Mouse (Mus musculus) neural tube, embryonic 10.5 days (tissue): ENCODE measurements around the gene Fblim1.

ENCODE experiments used
- DNase-seq: peaks from one replicate; pipeline ENCODE4 v3.0.0-alpha.2; 2017; ENCODE audit warnings: low spot score; ENCODE audit errors: extremely low spot score

The Fblim1 gene

DNA sequence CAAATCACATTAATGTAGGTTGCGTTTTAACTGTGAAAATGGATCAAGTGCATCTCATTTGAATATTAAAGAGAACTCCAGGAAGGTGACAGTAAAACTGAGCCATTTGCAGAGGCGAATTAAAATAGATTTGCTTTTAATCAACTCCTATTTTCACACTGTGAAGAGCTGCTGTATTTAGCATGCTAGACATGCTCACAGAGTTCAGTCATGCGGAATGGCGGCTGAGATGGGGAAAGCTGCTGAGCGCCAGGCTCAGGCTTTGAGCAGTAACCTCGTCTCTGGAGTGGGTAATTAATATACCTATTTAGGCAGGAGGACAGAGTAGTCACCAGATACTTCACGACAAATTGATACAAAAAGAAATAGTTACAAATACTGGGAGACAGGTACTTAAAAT lies 64.0 kb downstream of the Fblim1 start:
- peak; percentile 29 for DNase-seq

DNA sequence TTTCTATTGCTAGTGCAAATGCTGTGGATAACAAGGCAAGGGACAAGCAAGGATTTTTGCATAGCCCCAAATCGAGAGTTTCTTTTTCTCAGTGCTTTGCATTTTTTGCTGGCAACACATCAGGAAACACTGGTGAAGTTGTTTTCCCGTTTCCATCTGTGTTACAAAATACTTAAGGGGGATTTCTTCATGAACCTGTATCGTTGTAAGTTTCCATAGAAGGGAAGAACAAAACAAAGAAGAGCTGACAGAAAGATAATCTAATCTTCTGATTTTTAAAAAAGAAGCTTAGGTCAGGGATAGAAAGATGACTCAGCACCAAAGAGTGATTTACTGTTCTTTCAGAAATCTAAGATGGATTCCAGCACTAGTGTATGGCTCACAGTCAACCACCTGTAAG lies 65.1 kb downstream of the Fblim1 start:
- DNase-seq: no peak

DNA sequence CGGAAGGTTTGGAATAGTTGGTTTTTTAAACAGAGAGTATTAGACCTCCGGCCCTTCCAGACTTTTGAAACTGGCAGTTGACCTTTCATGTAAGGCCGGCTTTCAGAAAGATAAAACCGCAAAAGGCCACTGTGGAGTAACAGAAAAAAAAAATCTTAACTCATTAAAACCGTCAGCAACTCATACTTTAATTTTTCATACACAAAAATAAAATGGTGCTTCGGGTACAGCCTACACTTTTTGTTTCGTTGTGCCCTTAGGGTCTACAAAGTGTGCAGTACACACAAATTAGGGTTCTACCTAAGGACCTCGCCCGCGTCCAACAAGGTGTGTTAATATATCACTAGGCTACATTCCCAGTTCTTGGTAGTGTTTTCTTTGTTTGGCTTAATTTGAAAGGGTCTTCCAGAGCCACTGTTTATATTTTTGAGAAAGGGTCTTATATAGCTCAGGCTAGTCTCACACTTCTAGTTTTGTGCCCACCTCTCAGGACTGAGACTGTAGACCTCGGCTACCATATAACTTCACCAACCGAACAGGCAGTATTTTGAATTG lies 66.6 kb downstream of the Fblim1 start:
- no peak for DNase-seq

DNA sequence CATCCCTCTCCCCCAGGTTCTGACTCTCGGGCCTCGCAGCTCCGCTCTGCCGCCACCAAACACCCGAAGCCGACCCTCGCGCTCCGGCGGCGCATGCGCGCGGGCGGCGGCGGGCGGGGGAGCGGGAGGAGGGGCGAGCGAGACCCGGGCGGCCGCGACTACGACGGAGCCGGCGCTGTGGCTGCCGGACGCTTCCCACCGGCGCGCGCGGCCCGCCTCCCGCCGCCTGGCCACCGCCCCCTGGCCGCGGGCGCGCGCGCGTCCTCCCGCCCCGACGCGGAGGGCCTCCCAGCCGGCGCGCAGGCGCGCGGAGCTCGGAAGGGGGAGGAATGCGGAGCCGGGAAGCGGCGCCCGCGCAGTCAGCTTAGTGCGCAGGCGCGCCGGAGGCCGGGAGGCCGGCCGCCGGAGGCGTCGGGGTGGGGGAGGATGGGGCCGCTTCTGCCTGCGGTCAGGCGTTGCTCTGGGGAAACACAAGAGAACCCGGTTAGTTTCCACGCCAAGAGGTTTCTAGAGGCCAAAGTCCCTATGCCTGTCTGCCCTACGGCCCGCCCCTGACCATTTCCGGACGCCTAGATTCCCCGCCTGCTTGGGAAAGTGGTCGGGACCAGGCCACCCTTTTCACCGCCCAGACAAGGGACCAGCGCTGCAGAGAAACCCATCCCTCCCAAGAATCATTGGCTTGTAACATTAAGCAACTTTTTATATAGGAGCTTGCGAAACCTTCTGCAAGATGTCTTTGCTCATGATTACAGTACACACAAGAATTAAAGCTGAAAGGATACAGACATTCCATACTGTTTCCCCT lies 67.3 kb downstream of the Fblim1 start, which contains the start of gene Spen:
Spen (minus strand) TSS at position 190 of the 805 bp plus-strand sequence.
- peak; percentile 94 for DNase-seq

DNA sequence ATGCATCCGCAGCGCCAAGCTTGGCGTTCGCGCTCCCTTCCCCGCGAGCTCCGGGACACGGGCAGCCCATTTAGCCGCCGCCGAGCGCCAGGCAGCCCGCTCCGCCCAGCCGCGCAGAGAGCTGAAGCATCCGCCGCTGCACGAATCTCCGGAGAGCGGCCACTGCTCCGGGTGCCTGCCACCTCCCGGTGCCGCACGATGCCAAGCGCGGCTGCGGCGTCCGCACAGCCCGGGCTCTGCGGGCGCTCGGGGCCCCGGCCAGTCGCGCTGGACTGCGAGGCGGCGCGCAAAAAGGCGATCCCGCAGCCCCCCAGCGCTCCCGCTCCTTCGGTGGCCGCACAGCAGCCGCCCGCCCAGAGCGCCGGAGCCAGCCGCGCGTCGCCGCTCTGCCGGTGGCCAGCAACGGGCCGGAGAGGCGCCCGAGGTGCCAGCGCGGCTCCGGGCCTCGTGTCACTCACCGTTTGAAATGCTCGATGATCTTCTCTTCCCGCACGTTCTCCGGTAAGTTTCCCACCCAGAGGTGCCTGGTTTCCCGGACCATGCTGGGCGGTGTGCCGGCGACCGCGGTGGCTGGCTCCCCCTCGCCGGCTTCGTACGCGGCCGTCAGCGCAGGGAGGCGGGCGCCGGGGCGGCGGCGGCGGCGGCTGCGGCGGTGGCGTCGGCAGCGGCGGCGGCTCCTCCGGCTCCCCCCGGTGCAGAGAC lies 68.0 kb downstream of the Fblim1 start:
- DNase-seq: no peak

DNA sequence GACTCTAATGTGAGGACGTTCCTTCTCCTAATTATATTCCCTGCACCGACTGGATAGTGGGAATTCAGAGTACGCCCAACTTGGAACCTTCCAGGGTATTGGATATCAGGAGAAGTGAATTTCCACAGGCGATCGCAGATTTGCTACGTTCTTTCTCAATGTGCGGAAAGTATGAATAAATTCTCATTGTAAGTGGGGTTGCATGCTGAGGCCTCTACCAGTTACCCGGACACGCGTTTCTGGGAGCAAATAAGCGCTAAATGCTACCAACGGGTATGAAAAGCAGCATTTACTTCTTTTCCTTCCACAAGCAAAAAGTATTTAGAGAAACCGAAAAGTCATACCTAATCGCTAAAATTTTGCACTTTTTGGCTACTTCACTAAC lies 68.7 kb downstream of the Fblim1 start:
- no peak for DNase-seq

DNA sequence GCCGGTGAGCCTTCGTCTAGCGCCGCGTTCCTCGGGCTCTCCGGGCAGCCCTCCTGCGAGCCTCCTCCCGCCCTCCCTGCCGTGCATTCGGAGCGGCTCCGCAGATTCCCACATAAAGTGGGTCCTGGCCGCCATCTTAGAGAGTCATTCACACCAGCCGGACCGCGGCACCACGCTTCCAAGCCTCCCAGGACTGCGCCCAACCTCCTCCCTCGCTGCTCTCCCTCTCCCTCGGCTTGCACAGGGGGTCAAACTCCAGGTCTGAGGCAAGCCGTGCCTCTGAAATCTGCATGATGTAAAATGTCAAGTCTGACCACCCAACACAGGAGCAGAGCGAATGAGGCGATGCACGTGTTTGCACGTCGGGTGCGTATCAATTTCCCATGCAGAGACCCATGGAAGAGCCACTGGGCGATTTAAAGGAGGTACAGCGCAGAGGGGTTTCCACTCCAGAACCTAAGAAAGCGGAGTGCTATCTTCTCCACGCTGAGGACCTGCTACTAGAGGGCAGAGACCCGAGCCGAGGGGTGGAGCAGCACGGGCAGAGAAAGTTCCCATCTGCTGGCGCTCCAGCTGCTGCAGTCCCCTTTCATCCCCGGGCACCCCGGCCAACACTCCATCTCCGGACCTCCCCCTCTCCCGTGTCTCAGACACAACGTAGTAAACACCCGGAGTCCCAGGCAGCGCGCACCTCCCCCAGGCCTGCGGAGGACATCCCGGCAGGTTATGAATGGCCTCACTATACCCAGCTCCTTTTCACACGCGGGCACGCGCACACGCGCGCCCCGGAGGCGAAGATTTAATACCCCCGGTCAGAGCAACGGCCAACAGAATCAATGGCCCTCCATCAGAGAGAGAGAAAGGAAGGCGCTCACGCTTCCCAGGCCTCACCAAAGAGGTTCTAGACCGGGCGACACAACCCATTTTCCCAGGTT lies 69.3 kb downstream of the Fblim1 start:
- peak; percentile 93 for DNase-seq

DNA sequence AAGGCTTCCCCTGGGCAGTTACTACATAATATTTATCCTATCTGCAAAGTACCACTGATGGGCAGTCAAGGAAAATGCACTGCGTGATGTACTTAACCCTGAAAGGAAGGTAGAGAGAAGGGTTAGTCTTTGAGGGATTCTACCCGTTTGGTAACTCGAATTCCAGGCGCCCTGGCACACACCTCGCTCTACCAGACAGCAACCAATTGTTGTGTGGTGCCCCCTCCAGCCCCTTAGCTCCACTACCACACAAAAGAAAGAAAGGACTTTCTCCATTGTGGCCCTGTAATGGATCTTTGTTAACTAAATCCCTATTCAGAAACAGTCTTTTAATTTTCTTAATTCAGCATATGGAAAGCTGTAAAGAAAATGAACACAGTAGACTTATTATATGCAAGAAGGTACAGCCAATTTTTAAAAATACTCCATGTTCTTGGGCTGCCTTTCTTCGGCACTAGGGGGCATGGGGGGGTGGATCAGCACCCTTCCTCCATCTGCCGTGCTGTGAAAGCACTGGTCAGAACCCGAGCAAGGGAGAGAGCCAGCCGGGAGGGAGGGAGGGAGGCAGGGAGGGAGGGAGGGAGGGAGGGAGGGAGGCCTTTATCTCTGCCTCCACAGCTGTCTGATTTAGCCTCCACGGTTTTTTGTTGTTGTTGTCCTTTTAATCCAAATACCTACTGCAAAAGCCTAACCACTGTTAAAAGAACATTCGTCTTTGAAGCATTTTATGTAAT lies 70.8 kb downstream of the Fblim1 start:
- peak; percentile 50 for DNase-seq

DNA sequence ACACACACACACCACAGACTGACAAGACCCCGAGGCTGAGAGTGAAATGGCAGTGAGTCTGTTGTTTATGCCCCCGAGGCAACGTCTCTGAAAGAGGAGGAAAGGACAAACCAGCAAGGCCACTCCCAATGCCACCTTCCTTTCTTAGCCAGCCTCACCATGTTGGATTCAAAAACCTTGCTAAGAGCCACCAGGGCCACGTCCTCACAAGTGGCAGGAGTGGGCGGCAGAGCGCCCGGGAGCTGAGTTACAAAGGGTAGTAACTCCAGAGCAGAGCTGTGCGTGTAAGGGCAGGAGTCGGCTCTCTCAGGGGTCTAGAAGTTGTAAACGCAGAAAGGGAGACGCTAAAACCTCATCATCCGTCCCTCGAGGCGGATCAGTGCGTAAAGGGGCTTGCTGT lies 74.9 kb downstream of the Fblim1 start:
- no peak for DNase-seq

DNA sequence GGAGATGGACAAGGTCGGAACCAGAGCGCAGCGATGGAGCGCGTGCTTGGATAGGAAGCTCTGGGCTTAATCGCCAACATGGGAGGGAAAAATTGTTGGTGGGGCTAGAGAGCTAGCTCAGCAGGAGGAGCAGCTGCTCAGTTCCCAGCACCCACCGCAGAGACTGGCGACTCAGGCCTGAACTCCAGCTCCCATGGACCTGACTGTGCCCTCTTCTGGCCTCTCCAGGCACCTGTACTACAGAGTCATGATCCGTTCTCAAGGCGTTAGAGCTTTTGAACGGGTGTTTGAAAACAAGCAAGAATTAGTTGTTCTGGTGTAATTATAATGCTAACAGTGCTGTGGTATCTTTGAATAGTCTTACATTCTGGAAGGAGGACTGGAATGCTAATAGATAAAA lies 77.0 kb downstream of the Fblim1 start:
- no peak for DNase-seq

DNA sequence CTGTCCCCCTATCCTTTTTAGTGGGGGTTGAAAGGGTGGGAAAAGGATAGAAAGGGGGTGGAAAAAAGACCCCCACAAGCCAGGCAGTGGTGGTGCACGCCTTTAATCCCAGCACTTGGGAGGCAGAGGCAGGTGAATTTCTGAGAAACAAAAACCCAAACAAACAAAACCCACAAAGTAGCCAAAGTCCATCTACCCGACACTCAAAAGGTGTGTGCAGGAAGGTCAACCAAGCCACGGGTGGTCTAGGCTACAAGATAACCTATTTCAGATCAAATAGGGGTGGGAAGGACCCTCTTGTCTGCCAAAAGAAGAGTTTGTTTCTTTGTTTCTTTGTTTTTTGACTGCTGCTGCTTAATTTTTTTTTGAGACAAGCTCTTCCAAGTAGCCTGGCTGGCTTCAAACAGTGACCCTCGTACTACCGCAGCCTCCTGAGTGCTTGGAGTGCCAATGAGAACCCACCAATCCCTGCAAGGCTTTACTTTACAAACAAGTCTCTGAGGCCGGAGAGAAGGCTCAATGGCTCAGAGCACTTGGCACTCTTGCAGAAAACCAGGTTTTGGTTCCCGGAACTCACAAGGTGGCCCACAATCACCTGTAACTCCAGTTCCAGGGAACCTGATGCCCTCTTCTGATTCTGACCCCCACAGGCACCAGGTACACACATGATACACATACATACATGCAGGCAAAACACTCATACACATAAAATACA lies 78.8 kb downstream of the Fblim1 start:
- DNase-seq: no peak
